Mouse (Mus musculus) gastrocnemius, adult 2 months (tissue): ENCODE measurements around the gene Keap1. TPM values are rescaled to one million over a fixed set of nuclear protein-coding genes. Genes with fewer than 3 reads are reported as not detected.

Experiments used
- DNase-seq: peaks from one replicate; pipeline ENCODE4 v3.0.0; 2022
- H3K27ac ChIP-seq: fragments of 200-600 bp; 2 replicates; pipeline ENCODE4 v1.8.1; 2022; ENCODE audit warnings: mild to moderate bottlenecking
- H3K4me3 ChIP-seq: fragments of 200-600 bp; 2 replicates; pipeline ENCODE4 v1.8.1; 2022; ENCODE audit warnings: mild to moderate bottlenecking, moderate library complexity
- CTCF ChIP-seq: fragments of 200-600 bp; IDR thresholded peaks from 2 replicates; pipeline ENCODE4 v1.8.1; 2022; ENCODE audit warnings: antibody characterized with exemption, mild to moderate bottlenecking, moderate library complexity
- intact Hi-C: fragments of 180-260 bp; cut with DNase I; formaldehyde crosslinking; loops from one replicate; pipeline ENCODE4 v1.15.1; 2025
- long read RNA-seq, 2 experiments: library from polyadenylated mRNA; stranded (forward); transcript quantifications; one replicate each; pipeline ENCODE4 v2.0.0; 2021
- total RNA-seq, 2 experiments: library from RNA; stranded (reverse); gene quantifications; 2 replicates each; pipeline ENCODE4 v1.2.3; 2021

Gene Keap1
- total RNA-seq = 10 to 100 TPM; 51.3 to 62.3 TPM
- long read RNA-seq, experiment 1, transcript Keap1-204 (6 exons, 2,163 nt) = minor isoform, 6 of 74 reads
- long read RNA-seq, experiment 1, transcript Keap1-202 (5 exons, 3,614 nt) = minor isoform, 16 of 74 reads
- long read RNA-seq, experiment 1, transcript Keap1-201 (6 exons, 3,172 nt) = major isoform, 32 of 74 reads
- long read RNA-seq, experiment 1, partial matches to known transcripts = 7 of 74 reads
- long read RNA-seq, experiment 1, other reads (novel, unspliced or antisense) = 10 of 74 reads
- long read RNA-seq, experiment 2, transcript Keap1-201 (6 exons, 3,172 nt) = major isoform, 38 of 85 reads
- long read RNA-seq, experiment 2, transcript Keap1-204 (6 exons, 2,163 nt) = minor isoform, 7 of 85 reads
- long read RNA-seq, experiment 2, transcript Keap1-202 (5 exons, 3,614 nt) = minor isoform, 7 of 85 reads
- long read RNA-seq, experiment 2, partial matches to known transcripts = 7 of 85 reads
- long read RNA-seq, experiment 2, other reads (novel, unspliced or antisense) = 24 of 85 reads

DNA sequence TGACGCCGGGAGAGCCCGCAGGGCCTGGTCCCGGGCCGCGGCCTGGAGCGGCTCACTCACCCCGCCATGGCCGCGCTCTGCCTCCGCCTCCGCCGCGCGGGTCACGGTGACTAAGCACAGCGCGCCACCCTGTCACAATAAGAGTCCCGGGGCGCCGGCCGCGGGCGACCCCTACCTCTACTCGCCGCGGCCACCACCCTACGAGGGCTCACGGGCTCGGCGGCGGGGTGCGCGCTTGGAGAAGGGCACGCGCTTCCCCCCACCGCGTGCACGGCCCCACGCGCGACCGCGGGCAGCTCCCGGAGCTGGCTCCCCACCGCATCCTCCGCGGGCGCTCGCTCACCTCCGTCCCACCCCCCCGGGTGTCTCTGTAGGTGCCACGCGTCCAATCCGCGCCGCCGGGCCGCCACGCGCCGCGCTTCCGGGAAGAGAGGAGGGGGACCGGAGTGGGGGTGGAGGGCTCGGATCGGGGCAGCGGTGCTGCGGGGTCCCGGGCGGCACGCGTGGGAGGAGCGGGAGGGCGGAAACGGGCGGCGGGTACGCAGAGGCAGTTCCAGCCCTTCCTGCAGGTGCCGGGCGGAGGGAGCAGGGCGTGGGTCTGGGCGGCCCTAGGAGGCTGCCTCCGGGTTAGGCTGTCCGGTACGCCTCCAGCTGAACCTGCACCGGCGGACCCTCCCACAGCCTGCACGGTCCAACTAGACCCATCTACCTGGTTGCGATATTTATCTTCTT is at the start of gene Keap1:
Gene Keap1 (minus strand): TSS at position 629 of the 732 bp plus-strand sequence.
- TF ChIP-seq CTCF = no peak; the same call in 1 of the 2 replicates
- intact Hi-C loops = loop anchor here (2.0 kb wide), 1 partner anchor 26 kb away; the partner anchor contains the start of gene Atg4d
- peak; percentile 91 for DNase-seq
- Histone ChIP-seq H3K27ac (peak within 1 kb of the TSS; percentile 98), H3K4me3 (peak within 1 kb of the TSS; percentile 84)

DNA sequence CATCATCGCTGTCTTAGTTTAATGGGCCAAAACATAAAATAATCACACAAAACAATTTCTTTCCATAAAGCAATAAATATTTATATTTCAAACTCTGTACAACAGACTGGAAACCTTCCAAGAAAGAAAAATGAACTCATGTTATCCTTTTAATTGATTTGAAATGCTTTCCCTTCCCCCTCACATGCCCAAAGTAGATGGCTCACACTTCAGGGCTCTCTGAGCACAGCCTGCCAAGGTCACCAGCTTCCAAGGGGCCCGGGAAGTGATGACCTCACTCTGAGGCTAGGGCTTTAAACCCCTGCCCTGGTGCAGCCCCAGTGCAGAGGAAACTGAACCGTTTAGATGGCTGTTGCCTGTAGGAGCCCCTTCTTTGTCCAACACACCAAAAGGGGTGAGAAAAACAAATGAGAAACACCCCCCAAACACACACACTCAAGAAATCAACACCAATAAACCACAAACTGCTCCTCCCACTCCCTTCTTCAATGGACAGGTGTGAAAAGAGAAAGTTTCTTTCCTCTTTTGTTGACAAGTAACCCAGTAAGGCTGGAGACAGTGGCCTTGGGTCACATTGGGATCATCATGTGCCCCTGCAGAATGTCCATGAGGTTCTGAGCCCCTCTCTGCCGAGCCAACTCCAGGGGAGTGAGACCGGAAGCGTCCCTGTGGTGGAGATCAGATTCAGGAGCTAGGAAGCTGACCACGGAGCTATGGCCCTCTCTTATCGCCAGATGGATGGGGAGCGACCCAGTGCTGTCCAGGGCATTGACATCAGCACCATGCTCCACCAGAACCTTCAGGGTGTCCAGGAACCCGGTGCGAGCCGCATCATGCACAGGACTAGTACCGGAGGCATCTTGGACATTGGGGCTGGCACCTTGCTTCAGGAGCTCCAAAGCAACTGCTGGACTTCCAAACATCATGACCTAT is 49.5 kb upstream of the Keap1 start:
- intact Hi-C loops = no loop called here
- H3K27ac ChIP-seq = peak overlapping the region; percentile 97
- peak; percentile 38 for DNase-seq
- peak overlapping the region; percentile 83 for H3K4me3 ChIP-seq
- TF ChIP-seq CTCF = no peak

DNA sequence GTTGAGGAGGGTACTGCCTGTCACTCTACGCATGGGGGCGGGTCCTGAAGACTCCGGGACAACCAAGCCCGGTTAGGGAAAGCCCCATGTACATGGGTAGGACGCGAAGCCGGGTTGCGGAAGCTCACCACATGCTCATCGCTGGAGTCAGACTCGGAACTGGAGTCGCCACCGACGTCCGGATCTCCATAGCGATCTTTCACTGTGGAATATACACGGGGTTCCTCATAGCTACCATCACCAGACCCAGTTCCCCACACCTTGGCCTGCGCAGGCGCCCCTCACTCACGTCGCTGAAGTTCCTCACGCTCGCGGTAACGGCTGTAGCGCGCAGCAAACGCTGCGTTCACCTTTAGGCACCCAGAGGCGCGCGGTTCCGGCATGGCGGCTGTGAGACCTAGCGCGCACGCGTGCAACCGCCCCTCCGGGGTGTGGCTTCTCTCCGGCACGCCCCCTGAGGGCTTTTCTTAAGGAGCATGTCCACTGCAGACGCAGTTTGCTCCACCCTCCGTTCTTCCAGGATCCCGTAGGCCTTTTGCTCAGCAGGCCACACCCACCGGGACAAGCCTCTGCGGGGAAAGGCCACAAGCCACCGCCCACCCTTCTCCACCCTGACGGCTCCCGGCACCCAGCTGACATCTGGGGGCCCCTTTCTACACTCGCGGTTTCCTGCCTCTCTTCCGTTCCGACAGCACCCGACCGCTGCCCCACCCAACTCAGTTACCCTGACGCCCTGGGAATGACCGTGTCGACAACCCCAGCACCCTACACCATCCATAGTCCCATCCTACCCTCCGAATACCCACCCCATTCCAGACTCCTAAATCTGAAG is 48.6 kb upstream of the Keap1 start, which contains the start of gene Kri1:
Gene Kri1 (minus strand): TSS at position 399 of the 832 bp plus-strand sequence.
- DNase-seq = peak; percentile 98
- Histone ChIP-seq H3K27ac (peak within 1 kb of the TSS; percentile 97), H3K4me3 (peak within 1 kb of the TSS; percentile 83)
- intact Hi-C loops = loop anchor here (1.0 kb wide), 1 partner anchor 22 kb away; the partner anchor contains the start of gene Atg4d
- TF ChIP-seq CTCF = peak; percentile 3; the same call in 1 of the 2 replicates

DNA sequence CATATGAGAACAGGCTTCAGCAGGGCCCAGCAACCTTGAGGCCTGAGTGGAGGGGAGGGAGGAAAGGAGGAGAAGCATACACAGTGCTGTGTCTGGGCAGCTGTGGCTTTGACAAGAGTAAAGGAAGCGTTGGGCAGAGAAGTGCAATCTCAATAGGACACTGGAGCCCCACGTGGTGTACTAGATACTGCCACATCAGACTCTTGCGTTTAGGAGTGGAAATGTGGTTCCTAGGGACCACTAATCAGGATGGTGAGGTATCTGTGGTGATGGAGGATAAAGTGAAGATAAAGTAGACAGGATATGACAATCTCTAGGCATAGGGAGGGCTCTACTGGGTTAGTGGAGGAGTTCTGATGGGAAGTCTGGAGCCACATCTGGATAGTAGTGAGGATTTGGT is 47.6 kb upstream of the Keap1 start:
- intact Hi-C loops = loop anchor here (1.0 kb wide), 1 partner anchor 21 kb away; the partner anchor contains the start of gene Atg4d
- no peak for DNase-seq
- peak overlapping the region; percentile 83 for H3K4me3 ChIP-seq
- H3K27ac ChIP-seq = peak overlapping the region; percentile 97; the same call in 1 of the 2 replicates
- TF ChIP-seq CTCF = no peak

DNA sequence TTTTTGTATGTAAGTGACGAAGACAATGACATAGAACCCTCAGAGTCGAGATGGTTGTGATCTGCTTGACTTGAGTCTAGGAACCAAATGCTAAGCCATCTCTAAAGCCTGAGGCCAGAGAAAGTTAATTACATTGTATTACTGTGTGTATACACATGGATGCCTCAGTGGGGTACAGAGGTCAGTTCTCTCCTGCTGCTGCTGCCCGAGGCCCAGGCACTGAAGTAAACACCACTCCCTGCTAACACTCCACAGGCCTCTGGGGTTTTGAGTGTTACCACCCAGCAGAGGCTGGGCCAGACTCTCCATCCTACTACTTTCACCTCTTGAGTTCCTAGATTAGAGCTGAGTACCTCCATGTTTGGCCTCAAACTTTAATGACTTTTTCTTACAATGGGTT is 44.8 kb upstream of the Keap1 start:
- intact Hi-C loops = no loop called here
- Histone ChIP-seq H3K27ac (no peak overlapping the region), H3K4me3 (no peak overlapping the region)
- TF ChIP-seq CTCF = no peak
- no peak for DNase-seq

DNA sequence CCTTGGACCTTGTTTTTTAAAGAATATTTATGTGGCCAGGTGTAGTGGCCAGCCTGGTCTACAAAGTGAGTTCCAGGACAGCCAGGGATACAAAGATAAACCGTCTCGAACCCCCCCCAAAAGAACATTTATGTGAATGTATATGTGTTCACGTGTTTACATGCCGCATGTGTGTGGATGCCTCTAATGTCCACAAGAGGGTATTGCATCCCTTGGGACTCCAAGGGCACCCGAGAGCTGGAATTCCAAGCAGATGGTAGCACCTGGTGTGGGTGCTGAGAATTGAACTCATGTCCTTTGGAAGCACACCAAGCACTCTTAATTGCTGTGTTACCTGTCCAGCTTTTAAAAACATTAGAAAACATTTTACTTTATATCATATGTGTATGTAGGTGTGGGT is 44.4 kb upstream of the Keap1 start:
- Histone ChIP-seq H3K4me3 (no peak overlapping the region), H3K27ac (no peak overlapping the region)
- intact Hi-C loops = no loop called here
- no peak for TF ChIP-seq CTCF
- no peak for DNase-seq

DNA sequence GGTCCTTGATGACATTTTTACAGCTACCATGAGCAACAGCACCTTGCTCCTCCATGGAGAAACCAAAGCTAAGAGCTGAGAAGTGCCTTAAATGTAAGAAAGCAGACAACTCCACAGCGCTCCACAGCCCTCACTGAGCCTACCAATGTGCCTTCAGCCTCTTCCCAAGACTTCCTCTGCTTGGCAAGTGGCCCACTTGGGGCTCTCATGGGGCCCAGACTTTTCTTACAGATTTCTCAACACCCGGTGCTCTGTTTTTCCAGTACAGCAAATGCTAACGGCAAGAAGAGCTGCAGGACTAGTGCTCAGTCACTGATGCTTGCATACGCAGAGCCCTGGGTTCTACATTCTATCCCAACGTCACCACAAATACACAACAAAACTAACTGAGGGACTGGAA is 38.6 kb upstream of the Keap1 start:
- no peak for TF ChIP-seq CTCF
- Histone ChIP-seq H3K4me3 (no peak overlapping the region), H3K27ac (no peak overlapping the region)
- peak; percentile 43 for DNase-seq
- intact Hi-C loops = no loop called here

DNA sequence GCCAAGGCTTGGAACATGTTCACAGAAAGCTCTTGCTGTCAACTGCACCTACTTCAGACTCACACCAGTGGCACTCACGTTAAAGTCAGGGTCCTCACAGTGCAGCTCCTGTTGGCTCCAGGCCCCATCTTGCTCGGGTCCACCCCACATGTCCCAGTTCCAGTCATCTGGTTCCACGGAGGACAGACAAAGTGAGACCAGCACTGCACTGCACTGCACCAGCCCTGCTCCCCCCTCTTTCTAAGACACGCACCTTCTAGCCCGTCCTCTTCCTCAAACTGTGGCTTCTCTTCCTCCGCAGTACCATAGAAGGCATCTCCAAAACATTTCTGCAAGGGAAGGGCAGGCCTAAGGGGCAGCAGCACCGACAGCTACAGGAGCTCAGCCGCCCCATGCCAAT is 37.1 kb upstream of the Keap1 start:
- no peak overlapping the region for H3K4me3 ChIP-seq
- DNase-seq = no peak
- intact Hi-C loops = no loop called here
- no peak for TF ChIP-seq CTCF
- no peak overlapping the region for H3K27ac ChIP-seq

DNA sequence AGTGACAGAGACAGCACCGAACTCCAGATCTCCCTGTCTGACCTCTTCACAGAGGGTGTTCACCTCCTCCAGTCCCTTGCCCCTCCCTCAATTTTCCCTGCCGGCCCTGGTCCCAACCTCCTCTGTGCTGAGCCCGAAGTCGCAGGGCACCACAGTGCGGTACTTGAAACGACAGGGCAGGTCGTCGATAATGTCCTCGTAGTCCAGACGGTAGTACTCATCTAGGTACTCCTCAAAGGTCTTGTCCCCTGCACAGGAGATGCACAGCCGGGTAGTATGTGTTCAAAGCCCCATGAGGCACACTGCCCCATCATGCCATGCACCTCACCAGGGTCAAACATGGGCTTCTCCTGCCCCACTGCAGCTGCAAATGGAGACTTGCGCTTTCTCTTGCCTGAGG is 36.6 kb upstream of the Keap1 start:
- DNase-seq = no peak
- intact Hi-C loops = no loop called here

DNA sequence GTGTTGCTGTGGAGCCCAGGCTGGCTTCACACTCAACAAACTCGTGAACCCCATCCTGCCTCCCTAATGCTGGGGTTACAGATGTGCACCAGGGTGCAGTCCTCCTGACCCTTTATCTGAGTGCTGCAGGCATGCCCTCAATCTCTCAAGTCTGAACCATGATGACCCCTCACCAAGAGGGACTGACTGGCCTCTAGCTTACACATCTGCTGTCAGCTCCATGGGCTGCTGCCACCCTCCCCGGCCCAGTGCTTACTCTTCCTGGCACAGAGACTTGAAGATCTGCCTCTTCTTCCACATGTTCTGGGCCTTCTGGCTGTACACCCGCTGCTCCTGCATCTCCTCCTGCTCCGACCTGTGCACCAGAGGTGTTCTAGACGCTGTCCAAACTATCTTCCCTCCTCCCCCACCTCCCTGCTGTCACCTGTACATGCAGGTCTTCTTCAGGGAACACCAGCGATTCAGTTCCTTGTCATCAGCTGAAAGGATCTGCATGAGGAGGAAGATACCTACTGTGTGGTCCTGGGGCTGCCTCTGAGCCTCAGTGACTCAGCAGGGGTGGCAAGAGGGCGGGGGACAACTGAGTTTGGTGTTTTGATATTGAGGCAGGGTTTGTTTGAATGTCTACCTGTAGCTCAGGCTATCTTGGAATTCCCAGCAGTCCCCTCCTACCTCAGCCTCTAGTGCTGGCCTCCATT is 36.0 kb upstream of the Keap1 start:
- no peak for DNase-seq
- intact Hi-C loops = no loop called here
- H3K4me3 ChIP-seq = no peak overlapping the region
- TF ChIP-seq CTCF = no peak
- no peak overlapping the region for H3K27ac ChIP-seq

More for the DNA sequence above, 36.6 kb upstream of the Keap1 start:
- Histone ChIP-seq H3K4me3 (no peak overlapping the region), H3K27ac (no peak overlapping the region)
- TF ChIP-seq CTCF = no peak
